Mouse (Mus musculus): Measurements from ENCODE around the gene Rab40c.
"Not testable (repeated sequence)": the region's sequence is repeated elsewhere in the genome, so short reads cannot be mapped to it uniquely, and the experiment has no call there.

The Rab40c gene

GRCm38 (mm10) chr17:25875171-25876136 is 44.1 kb downstream of the Rab40c start:
- peak; percentile 96 for DNase-seq (ENCODE audit: low spot score)

GRCm38 (mm10) chr17:25874721-25875170 is 44.8 kb downstream of the Rab40c start, which contains the start of gene Mettl26:
TSS of gene Mettl26 (plus strand) at chr17:25875074.
- DNase-seq (ENCODE audit: low spot score): peak; percentile 98

- no peak for DNase-seq (ENCODE audit: low spot score)
Measured at GRCm38 (mm10) chr17:25874148-25874720, 45.3 kb downstream of the Rab40c start.

- no peak for DNase-seq (ENCODE audit: low spot score)
Measured at GRCm38 (mm10) chr17:25873405-25874147, 46.0 kb downstream of the Rab40c start.

GRCm38 (mm10) chr17:25872676-25873075 is 46.9 kb downstream of the Rab40c start:
- no peak for DNase-seq (ENCODE audit: low spot score)

- not testable (repeated sequence) for DNase-seq (ENCODE audit: low spot score)
Measured at GRCm38 (mm10) chr17:25871566-25871965, 48.0 kb downstream of the Rab40c start.

GRCm38 (mm10) chr17:25869954-25870353 is 49.6 kb downstream of the Rab40c start:
- DNase-seq (ENCODE audit: low spot score): no peak

- no peak for DNase-seq (ENCODE audit: low spot score)
Measured at GRCm38 (mm10) chr17:25869498-25869897, 50.0 kb downstream of the Rab40c start.

GRCm38 (mm10) chr17:25868601-25869191 is 50.8 kb downstream of the Rab40c start, which contains the start of gene Mcrip2:
TSS of gene Mcrip2 (minus strand) at chr17:25868764.
- peak; percentile 91 for DNase-seq (ENCODE audit: low spot score)

- peak; percentile 67 for DNase-seq (ENCODE audit: low spot score)
Measured at GRCm38 (mm10) chr17:25867836-25868600, 51.5 kb downstream of the Rab40c start.

GRCm38 (mm10) chr17:25867509-25867835 is 52.1 kb downstream of the Rab40c start:
- DNase-seq (ENCODE audit: low spot score): no peak

GRCm38 (mm10) chr17:25866172-25866571 is 53.4 kb downstream of the Rab40c start:
- no peak for DNase-seq (ENCODE audit: low spot score)

- no peak for DNase-seq (ENCODE audit: low spot score)
Measured at GRCm38 (mm10) chr17:25865288-25865687, 54.2 kb downstream of the Rab40c start.

- DNase-seq (ENCODE audit: low spot score): no peak
Measured at GRCm38 (mm10) chr17:25864311-25864710, 55.2 kb downstream of the Rab40c start.

GRCm38 (mm10) chr17:25863681-25864080 is 55.8 kb downstream of the Rab40c start:
- DNase-seq (ENCODE audit: low spot score): no peak

- no peak for DNase-seq (ENCODE audit: low spot score)
Measured at GRCm38 (mm10) chr17:25861704-25862612, 57.6 kb downstream of the Rab40c start.

GRCm38 (mm10) chr17:25860832-25861703 is 58.5 kb downstream of the Rab40c start, which contains the start of gene Wdr90:
TSS of gene Wdr90 (minus strand) at chr17:25861501.
- DNase-seq (ENCODE audit: low spot score): peak; percentile 99

- DNase-seq (ENCODE audit: low spot score): no peak
Measured at GRCm38 (mm10) chr17:25860229-25860628, 59.3 kb downstream of the Rab40c start.

- DNase-seq (ENCODE audit: low spot score): peak; percentile 97
Measured at GRCm38 (mm10) chr17:25844396-25844901, 75.1 kb downstream of the Rab40c start, which contains the start of gene Rhot2. TSS of gene Rhot2 (minus strand) at chr17:25844851.

All from embryo, embryonic 10 days (tissue).